Mouse (Mus musculus) liver, embryonic 13.5 days (tissue): Measurements from ENCODE around the gene Qsox1. TPM values are rescaled to one million over a fixed set of nuclear protein-coding genes. Genes with fewer than 3 reads are reported as not detected.

Experiments used
- polyA plus RNA-seq: library from polyadenylated mRNA; unstranded; fragments of >200 nt; fragmentation: Nextera tagmentation; extraction: Ambion mirVana; gene quantifications from 2 replicates; pipeline ENCODE4 v1.2.1, GENCODE M21; 2015

Gene Qsox1
- polyA plus RNA-seq, 1 experiment from 2014 or later = 21.4 TPM

Other genes starting within 250 kb of the Qsox1 start
- gene Lhx4, start 61.2 kb downstream of the Qsox1 start, polyA plus RNA-seq = 0.02 TPM in 1 of 2 replicates, not detected in the other
- gene Cep350, start 160.4 kb upstream of the Qsox1 start, polyA plus RNA-seq = 5.0 TPM in 2 replicates
- 47.9 and 58.5 TPM in 2 replicates for gene Tor1aip2, start 222.5 kb upstream of the Qsox1 start, polyA plus RNA-seq
- gene Tor1aip1, start 223.6 kb upstream of the Qsox1 start, polyA plus RNA-seq = 25.9 and 29.6 TPM in 2 replicates